Mouse (Mus musculus): ENCODE measurements around the gene Lta.

The Lta gene

DNA sequence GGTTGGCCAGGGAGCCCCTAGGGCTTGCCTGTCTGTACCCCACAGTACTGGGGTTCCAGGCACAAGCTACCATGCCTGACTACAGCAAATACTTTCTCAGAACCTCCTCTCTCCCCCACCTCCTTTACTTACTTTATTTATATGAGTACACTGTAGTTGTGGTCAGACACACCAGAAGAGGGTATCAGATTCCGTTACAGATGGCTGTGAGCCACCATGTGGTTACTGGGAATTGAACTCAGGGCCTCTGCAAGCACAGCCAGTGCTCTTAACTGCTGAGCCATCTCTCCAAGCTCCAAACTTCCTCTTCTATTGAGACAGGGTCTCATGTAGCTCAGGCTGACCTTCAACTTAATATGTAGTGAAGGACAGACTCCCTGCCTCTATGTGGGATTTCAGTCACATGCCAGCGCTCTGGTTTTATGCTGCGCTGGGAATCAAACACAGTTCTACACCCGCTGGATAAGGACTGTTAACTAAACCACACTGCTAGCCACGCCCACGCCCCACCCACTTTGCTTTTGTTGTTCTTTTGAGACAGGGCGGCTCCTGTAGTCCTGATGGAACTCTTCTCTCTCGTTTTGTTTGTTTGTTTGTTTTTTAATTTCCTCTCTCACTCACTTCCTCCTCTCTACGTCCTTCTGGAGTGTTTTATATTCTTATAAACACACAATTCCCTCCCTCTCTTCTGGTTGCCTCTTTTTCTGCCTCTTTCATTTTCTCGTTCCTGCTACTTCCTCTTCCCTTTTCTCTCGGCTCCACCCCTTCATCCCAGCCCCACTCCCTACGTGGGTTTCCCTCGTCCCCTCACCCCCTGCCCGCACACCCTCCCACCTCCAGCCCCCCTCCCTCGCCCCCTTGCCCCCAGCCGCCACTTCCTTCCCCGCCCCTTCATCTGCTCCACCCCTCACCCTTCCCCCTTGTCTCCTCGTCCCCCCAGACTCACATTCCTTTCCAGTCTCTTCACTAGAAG lies 19.2 kb downstream of the Lta start:
- peak; percentile 93 for DNase-seq (ENCODE audit: low read depth, low spot score)

DNA sequence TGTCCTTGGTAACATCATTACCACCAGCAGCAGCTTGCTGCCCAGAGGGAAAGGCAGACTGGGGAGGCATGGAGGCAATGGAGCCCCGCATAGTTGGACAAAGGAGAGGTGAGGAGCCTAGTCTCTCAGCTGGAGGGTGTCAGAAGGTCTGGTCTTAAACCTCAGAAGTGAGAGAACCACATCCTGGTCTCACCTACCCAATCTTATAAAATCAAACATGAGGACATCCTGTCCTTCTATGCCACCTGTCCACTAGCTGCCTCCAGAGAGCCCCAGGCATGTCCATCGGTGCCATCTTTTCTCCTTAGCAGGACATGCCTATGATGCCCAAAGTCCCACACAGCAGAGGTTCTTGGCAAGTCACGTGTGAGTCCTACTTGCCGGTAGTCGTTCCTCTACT lies 25.1 kb downstream of the Lta start:
- DNase-seq (ENCODE audit: low read depth, low spot score) = no peak

DNA sequence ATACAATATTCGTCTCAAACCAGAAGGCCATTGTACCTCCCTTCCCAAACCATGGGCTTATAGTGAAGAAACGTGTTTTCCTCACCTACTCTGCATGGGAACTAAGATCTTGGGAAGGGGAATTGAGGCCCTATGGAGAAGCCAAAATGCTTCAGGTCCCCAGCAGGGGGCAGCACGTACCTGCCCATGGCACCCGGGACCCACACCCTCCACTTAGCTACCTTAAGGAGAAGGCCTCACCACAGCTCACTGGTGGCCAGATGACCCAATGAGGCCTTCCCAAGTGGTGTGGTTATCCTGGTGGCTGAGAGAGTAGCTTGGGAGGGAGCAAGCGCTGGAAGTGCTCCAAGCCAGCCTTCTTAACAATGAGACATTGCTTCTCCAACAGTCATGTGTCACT lies 26.6 kb downstream of the Lta start:
- DNase-seq (ENCODE audit: low read depth, low spot score) = peak; percentile 88

DNA sequence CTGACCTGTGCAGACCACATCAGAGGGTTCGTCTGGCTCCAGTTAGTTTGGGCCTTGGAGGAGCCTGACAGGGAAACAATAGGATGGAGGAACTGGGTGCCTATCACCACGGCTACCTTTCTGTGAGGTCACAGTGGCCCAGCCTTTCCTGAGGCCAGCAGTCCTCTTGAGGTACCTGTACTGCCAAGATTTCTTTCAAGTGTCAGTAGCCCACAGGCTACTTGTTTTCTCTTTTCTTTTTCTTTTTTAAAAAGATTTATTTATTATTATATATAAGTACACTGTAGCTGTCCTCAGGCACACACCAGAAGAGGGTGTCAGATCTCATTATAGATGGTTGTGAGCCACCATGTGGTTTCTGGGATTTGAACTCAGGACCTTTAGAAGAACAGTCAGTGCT lies 29.2 kb downstream of the Lta start, which contains the start of gene Aif1:
Aif1 (minus strand) TSS at position 101 of the 400 bp plus-strand sequence.
- no peak for DNase-seq (ENCODE audit: low read depth, low spot score)

DNA sequence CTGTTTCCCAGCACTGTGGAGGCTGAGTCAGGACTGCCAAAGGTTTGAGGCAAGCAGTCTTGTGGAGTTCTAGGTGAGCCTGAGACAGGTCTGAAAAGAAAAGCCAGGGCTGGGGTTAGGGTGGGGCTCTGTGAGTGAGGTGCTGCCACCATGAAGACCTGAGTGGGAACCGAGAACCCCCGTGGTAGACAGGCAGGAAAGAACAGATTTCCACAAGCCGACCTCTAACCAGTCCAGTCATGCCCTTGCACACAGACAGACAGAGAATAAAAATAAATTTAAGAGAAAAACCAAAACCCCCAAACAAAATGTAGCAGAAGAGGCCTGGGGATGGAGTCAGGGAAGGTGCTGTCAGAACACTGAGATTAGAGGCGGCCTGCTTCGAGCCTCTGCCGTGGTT lies 29.8 kb downstream of the Lta start:
- DNase-seq (ENCODE audit: low read depth, low spot score) = no peak

DNA sequence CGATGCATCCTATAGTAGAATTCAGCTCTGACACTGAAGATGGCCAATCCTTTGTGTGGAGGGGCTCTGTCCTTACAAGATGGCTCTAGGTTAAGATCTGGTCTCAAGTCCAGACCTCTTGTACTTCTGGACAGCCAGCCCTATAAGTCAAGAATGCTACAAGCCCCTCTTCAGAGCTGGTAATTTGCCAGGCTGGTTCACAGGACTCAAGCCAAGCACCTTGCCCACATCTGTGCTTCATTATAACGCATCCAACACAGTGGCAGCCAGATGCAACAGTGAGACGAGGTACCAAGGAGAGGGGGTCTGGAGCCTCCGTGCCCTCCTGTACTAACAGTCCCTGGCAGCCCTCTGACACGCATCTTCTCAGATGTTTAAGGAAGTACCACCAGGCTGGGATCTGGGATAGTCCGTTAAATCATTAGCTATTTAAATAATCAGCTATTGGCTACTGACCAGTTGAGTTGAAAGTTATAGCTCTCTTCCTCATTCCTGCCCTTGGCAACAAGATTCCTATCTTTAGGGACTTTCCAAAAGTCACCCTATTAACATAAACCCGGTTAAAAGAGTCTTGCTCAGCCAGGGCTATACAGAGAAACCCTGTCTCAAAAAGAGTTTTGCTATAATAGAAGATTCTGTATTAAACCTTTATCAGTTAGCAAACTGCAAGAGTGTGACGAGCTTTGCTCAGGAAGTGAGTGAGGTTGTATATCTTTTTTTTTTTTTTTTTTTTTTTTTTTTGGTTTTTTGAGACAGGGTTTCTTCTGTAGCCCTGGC lies 30.8 kb downstream of the Lta start:
- no peak for DNase-seq (ENCODE audit: low read depth, low spot score)

DNA sequence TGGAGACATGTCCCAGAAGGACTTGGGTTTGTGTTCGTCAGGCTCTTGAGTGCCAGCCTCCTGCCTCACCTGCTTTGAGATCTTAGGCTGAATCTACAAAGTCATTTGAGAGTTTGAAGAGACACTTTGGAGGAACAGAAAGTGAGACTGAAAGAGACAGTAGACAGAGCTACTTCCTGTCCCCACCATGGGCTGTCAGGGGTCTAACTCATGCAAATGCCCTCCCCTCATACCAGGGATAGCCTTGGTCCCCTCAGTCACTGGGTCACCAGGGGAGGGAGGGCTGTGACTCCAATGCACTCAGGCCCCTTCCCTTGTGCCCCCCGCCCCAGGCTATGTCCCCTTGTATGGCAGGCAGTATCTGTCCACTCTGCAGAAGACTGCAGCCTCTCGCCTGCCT lies 31.8 kb downstream of the Lta start:
- no peak for DNase-seq (ENCODE audit: low read depth, low spot score)

DNA sequence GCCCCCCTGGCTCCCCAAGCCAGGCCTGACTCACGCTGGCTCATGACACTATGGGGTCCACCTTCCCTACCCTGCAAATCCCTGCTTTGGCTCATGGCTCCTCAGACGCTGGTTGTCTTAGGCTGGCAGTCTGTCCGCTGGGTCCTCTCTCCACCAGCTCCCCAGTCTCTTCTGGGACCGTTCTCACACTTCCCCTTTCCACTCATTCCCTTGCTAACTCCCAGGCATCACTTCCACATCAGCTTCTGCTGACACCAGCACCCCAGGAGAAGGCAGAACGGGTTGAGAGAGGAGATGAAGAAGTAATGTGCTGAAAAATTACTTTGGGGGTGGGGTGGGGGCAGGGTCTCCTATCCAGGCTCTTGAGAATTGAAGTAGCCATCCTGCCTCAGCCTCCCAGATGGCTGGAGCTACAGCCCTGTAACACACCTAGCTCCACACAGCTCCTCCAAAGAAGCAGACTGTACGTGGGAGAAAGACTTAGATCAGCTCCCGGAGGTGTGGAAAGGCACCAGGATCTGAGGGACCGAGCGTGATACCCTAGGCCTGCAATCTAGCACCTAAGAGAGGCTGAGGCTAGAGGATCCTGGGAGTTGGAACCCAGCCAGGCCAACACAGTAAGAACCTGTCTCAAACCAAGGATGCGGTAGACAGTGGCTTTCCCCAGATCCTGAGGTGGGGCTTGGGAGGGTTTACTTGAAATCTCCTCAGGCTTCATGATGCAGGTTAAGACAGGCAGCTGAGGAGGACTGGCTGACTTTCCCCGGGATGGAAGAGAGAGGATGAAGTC lies 32.5 kb downstream of the Lta start:
- DNase-seq (ENCODE audit: low read depth, low spot score) = no peak

DNA sequence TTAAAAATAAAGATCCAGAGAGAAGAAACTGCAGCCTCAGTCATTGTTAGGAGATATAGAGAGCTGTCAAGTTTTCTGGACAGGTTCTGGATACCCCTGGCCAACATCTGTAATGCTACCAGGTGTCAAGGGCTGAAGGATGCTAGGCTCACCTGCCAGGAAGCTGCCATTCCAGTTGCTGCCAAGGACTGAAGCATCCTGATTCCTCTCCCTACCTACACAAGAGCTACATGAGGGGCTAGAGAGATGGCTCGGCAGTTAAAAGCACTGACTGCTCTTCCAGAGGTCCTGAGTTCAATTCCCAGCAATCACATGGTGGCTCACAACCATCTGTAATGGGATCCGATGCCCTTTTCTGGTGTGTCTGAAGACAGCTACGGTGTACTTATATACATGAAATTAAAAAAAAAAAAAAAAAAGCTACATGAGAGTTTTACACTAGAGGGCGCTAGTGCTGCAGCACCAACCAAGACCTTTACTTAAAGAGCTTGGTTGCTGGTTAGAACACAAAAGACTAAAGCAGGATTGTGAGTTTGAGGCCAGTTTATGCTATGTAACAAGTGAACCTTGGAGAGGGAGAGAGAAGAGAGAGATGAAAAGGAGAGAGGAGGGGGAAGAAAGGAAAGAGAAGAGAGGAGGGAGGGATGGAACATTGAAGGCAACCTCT lies 36.5 kb downstream of the Lta start:
- DNase-seq (ENCODE audit: low read depth, low spot score) = peak; percentile 80

DNA sequence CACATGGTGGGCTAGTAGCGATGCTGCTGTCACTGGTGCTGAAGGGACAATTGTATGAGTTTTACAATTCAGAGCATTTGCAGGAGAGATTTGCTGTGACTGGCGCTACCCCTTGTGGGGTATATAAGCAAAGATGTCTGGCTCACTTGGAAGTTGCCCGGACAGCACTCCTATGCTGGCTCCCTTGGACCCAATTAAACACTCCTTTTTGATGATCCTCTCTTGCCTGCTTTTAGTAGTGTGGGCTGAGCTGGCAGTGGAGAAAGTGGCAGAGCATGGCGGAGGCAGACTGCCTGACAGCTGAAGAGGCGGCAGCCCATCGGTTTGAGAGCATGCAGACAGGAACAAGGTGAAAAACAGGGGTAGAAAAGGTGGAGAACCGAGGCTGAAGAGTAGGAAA lies 37.4 kb downstream of the Lta start:
- DNase-seq (ENCODE audit: low read depth, low spot score) = no peak

DNA sequence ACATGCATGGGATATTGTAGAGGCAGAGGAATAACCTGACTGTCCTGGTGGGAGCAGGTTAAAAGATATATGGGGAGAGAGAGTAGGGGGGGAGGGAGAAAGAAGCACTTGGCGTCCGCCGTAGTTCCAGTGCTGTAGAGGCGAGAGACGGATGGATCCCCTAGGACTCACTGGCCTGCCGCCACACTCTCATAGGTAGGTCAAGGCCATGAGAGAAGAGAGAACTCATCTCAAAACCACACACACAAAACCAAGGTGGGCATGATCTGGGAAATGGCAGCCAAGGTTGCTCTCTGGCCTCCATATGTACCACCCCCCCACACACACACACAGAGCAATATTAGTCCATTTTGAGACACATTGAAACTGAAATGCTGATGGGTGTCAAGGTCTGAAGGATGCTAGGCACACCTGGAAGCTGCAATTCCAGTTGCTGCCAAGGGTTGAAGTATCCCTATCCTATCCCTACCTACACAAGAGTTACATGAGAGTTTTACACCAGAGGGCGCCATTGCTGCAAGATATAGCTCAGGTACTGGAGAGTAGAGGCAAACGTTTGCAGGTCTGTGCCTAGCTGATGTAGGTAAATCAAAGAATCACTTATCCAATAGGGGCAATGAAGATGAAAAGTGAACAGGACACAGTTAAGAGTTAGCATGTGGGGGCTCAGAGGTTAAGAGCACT lies 38.7 kb downstream of the Lta start:
- peak; percentile 96 for DNase-seq (ENCODE audit: low read depth, low spot score)

DNA sequence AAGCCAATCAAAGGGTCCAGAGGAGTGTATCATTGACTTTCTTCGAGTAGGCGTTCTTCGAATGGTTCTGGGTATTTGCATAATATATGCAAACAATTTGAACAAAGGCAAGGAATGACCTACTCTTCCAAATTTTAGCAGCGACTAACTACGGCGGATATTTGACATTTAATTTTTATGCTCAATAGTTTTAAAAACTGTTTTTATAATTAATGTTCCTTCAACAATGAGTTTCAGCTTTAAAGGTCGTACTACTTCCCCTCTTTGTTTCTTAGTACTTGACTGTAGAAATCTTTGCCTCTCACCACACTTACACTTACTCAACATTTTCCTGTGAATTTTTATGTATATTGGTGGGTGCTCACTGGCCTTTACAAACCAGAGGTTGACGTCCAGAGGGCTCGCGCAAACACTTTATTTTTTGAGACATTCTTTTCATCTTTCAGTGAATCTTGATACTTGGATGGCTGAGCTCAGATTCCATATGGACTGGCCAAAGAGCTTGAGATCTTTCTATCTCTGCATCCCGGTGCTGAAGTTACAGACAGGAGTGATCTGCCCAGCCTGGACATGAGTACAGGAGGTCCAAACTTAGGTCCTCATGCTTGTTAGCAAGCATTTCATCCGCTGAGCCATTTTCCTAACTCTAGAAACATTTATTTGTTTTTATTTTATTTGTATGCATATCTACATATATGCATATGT lies 39.5 kb downstream of the Lta start:
- DNase-seq (ENCODE audit: low read depth, low spot score) = no peak

DNA sequence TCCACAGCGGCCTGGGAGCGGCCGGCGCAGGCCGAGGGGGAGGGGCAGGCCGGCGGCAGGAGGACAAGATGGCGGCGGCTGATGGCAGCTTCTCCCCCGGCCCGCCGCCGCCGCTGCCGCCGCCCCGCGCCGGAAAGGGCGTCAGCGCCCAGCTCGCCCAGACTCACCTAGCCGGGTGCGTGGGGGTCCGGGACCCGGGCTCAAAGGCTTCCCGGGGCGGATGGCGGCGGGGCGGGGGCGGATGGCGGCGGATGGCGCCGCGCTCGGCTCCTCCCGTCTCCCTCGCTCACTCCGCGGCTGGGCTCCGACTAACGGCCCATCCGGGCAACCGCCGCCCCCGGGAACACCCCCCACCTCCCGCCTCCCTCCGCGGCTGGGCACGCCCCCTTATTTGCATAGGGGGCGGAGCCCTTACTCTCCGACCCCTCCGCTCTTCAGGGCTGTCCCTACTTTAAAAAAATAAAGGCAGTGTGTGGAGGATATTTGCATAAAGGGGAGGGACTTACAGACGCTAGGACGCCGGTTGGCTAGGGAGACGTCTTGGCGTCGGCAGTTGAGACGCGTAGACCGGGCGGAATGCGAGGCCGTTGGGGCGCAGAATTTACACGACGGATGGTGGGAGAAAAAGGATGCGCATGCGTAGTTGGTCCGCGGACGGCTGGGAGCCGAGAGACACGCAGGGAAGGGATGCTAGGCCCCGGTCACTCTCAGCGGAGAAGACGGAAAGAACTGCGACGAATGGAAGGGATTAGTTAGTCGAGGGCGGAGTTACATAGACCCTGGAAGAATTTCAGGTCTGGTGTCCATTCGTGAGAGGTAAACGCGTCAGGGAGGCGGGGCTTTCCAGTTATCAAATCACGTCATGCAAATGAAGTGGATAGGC lies 40.3 kb downstream of the Lta start, which contains the start of gene Prrc2a:
Prrc2a (minus strand) TSS at position 330 of the 883 bp plus-strand sequence.
- peak; percentile 100 for DNase-seq (ENCODE audit: low read depth, low spot score)

DNA sequence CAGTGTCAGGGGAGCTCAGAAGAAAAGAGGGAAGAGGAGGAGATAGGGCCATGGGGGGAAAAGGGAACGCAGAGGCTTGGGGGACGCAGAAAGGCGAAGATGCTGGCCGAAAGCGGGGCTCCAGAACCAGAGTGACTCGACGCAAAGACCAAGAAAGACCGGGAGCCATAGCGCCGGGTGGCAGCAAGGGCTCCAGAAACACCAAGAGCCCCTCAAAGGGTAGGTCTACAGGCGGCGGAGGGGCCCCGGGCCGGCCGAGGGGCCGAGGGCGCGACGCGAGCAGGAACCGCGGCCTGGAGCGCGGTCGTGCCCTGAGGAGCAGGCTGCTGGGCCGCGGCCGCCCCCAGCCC lies 41.0 kb downstream of the Lta start:
- no peak for DNase-seq (ENCODE audit: low read depth, low spot score)

DNA sequence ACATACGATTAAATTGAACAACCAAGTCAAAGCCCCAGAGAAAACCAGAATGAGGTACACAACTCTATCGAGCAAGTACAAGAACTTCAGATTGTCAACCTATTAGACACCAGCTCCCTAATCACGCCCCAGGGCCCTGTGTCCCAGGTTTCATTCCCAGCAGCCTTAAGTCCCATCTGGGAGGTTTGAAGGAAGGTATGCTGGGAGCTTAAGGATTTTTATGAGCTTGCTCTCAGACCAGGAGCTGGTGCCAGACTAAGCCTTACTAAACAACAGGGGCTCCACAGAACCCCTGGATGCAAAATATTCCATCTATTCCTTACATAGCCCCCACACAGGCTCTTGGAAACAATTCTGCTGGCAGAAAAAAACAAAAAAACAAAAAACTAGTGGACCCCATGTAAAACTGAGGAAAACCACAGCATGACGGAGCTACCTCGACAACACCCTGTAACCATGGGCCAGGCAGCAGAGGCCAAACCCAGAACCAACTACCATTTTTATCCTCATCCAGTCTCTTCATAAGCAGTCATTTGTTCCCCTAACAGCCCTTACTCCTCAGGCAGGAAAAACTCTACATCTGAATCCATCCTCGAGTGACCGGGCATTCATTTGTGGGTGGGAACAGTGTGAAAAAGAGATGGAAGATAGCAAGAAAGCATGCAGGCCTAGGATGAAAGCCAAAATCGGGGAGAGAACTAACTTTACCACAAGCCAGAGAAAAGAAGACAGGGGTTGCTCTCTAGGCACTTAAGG lies 41.6 kb downstream of the Lta start:
- DNase-seq (ENCODE audit: low read depth, low spot score) = no peak

DNA sequence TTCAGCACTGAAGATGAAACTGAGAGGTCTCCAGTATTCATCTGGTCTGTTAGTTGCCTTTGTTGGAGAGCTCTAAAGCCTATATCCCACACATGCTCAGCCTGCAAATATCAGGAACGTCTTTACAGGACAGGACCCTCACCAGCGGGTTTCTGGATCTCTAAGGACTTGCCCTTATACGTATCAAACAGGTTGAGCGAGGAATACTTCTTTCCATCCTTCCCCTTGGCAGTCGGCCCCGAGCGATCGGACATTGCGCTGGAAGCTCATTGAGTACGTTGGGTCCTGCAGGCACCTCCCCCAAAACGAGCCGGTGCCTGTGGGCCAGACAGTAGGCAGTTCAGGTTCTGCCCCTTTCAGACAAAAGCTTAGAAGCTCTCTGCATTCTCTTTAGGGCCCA lies 42.4 kb downstream of the Lta start:
- peak; percentile 46 for DNase-seq (ENCODE audit: low read depth, low spot score)

DNA sequence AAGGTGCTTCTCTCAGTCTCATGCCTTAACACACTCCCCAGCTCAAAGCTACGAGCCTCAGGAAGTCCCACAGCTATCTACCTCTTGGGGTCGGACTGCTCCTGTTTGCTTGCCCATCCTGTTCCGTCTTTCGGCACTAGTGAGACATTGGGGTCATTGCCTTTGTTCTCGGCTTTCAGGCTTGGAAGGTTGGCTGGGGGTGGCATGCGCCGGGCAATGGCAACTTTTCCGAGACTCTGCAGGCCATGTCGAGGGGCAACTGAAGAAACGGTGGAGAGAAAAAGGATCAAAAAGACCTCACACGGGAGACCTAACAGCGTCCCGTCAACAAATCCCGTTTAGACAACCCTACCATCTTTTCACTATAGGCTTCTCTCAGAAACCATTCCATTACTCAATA lies 43.0 kb downstream of the Lta start:
- no peak for DNase-seq (ENCODE audit: low read depth, low spot score)

DNA sequence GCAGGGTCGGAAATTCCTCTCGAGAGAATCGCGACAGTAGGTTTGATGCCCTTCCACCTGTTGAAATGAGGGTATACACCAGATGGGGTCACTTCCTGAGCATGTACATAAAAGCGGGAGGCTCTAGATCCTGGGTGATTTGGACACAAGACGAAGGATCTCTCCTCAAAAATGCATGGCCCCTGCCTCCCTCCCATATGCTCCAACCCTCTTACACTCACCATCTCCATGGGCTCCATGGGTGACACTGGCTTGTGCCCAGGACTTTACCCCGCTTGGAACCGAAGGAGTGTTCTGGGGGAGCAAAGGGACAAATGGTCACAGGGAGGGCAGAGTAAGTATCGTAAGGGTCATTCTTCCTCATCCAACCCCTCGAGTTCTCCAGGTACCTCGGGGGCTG lies 43.7 kb downstream of the Lta start:
- DNase-seq (ENCODE audit: low read depth, low spot score) = no peak

Measured in ZHBTc4 (cell line).